Comparison of ENCODE assay signal across 22 mouse cellular contexts in the genomic region with DNA sequence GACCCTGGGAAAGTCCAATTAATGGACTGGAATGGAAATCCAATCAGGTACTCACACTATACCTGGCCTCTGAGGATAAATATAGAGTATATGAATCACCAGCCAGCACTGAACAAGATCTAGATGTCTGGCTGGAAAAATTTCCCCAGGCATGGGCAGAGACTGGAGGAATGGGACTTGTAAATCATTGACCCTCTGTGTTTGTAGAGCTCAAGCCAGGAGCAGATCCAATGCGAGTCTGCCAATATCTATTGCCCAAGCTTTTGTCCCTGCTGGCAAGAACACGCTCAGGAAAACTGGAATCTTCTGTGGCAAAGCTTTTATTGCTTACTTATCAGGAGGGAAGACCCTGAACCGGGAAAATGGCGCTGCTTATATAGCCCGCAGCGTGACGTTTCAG.
"Had no signal": no experiment of that assay in that cellular context is flagged by ENCODE, and none has a peak within 500 bp of the region (broad histone marks: within the 10 kb centered on the region; RNA-seq: fewer than 3 reads in every experiment).

No protein-coding gene starts in this region.

- H3K27me3 ChIP-seq: heart, embryonic 13.5 days; heart, embryonic 15.5 days; hindbrain, embryonic 13.5 days; hindbrain, embryonic 15.5 days; kidney, embryonic 15.5 days; limb, embryonic 13.5 days; limb, embryonic 15.5 days had no signal

- H3K36me3 ChIP-seq: heart, embryonic 13.5 days; heart, embryonic 15.5 days; hindbrain, embryonic 13.5 days; hindbrain, embryonic 15.5 days; kidney, embryonic 15.5 days; limb, embryonic 13.5 days; limb, embryonic 15.5 days had no signal

- H3K9ac ChIP-seq: forebrain, postnatal 0 days; heart, embryonic 13.5 days; heart, embryonic 15.5 days; hindbrain, embryonic 13.5 days; hindbrain, embryonic 15.5 days; kidney, embryonic 15.5 days; limb, embryonic 13.5 days; limb, embryonic 15.5 days; liver, embryonic 14.5 days had no signal

- DNase-seq: forebrain, postnatal 0 days; gastrocnemius, postnatal 14 days; gastrocnemius, postnatal 36 days; heart, adult 2 months; heart, postnatal 14 days; heart, postnatal 36 days; kidney, adult 11 months; kidney, postnatal 10 days; layer of hippocampus, adult 9-11 months; layer of hippocampus, postnatal 36 days; left cerebral cortex, postnatal 4 days had no signal

- H3K4me1 ChIP-seq: heart, embryonic 13.5 days; heart, embryonic 15.5 days; hindbrain, embryonic 13.5 days; hindbrain, embryonic 15.5 days; kidney, embryonic 15.5 days; limb, embryonic 13.5 days; limb, embryonic 15.5 days had no signal

- H3K27ac ChIP-seq: heart, adult 2 months; heart, embryonic 13.5 days; heart, embryonic 15.5 days; hindbrain, embryonic 13.5 days; hindbrain, embryonic 15.5 days; hindbrain, postnatal 0 days; kidney, embryonic 15.5 days; limb, embryonic 13.5 days; limb, embryonic 15.5 days; liver, embryonic 14.5 days had no signal

- ATAC-seq: forebrain, postnatal 0 days; hindbrain, postnatal 0 days; intestine, embryonic 16.5 days had no signal

- H3K4me3 ChIP-seq: heart, adult 2 months; heart, embryonic 13.5 days; heart, embryonic 15.5 days; hindbrain, embryonic 13.5 days; hindbrain, embryonic 15.5 days; kidney, embryonic 15.5 days; limb, embryonic 13.5 days; limb, embryonic 15.5 days had no signal

- H3K4me2 ChIP-seq: heart, embryonic 11.5 days; heart, embryonic 13.5 days; heart, embryonic 15.5 days; hindbrain, embryonic 13.5 days; hindbrain, embryonic 15.5 days; kidney, embryonic 15.5 days; limb, embryonic 13.5 days; limb, embryonic 15.5 days had no signal

- H3K9me3 ChIP-seq: heart, embryonic 15.5 days; hindbrain, embryonic 15.5 days; kidney, embryonic 15.5 days; limb, embryonic 13.5 days; limb, embryonic 15.5 days had no signal
